Mouse (Mus musculus) liver, embryonic 14.5 days (tissue): ENCODE measurements at regions not wholly inside any gene's neighbourhood (a gene's known extent, or its start where the extent isn't known, plus 50 kb on each side); places are given as distances from the start of the nearest gene placed in this dataset.

ENCODE experiments used
- ATAC-seq: fragments of 200-750 bp; cut with Nextera tagmentation; 2 replicates; pipeline ENCODE4 v1.8.0; 2017; ENCODE audit warnings: moderate number of reproducible peaks, mild to moderate bottlenecking, moderate library complexity; ENCODE audit not compliant: insufficient read depth
- DNase-seq, 3 experiments: peaks; one replicate each; pipeline ENCODE4 v3.0.0-alpha.2; 2012 to 2013; ENCODE audit warnings: low read depth in 3 of 3, low spot score in 3 of 3
- H3K27ac ChIP-seq: fragments of 300-500 bp; sonication (generic); 2 replicates; pipeline ENCODE4 v1.5.1; 2014; ENCODE audit warnings: moderate library complexity, mild to moderate bottlenecking, control low read depth, inconsistent platforms
- H3K27me3 ChIP-seq: fragments of 300-500 bp; sonication (generic); 2 replicates; pipeline ENCODE4 v1.6.1; 2014; ENCODE audit warnings: mild to moderate bottlenecking, low read length, moderate library complexity; ENCODE audit not compliant: control insufficient read depth, insufficient read depth
- H3K36me3 ChIP-seq: fragments of 300-500 bp; sonication (generic); replicated peaks from 2 replicates; pipeline ENCODE4 v1.6.1; 2014; ENCODE audit warnings: low read depth; ENCODE audit not compliant: control insufficient read depth, insufficient read depth
- H3K4me1 ChIP-seq, 2 experiments: fragments of 200-500 bp in 1 of 2; fragments of 300-500 bp in 1 of 2; sonication (generic) in 1 of 2; replicated peaks; 2 replicates each; pipeline ENCODE4 v1.6.1; 2012 to 2014; ENCODE audit warnings: antibody characterized with exemption in 1 of 2, inconsistent platforms in 1 of 2, low read length in 1 of 2; ENCODE audit not compliant: control insufficient read depth in 2 of 2, insufficient read depth in 2 of 2
- H3K4me2 ChIP-seq: fragments of 300-500 bp; sonication (generic); 2 replicates; pipeline ENCODE4 v1.6.1; 2014; ENCODE audit warnings: low read depth, mild to moderate bottlenecking, control low read depth, moderate library complexity
- H3K4me3 ChIP-seq, 2 experiments: fragments of 200-500 bp in 1 of 2; fragments of 300-500 bp in 1 of 2; sonication (generic) in 1 of 2; 2 replicates each; pipeline ENCODE4 v1.5.1; 2012 to 2014; ENCODE audit warnings: low read depth in 2 of 2, low read length in 2 of 2, mild to moderate bottlenecking in 2 of 2, control low read depth in 1 of 2, inconsistent platforms in 1 of 2, moderate library complexity in 1 of 2; ENCODE audit not compliant: insufficient read depth in 1 of 2
- H3K9ac ChIP-seq: fragments of 300-500 bp; sonication (generic); replicated peaks from 2 replicates; pipeline ENCODE4 v1.6.1; 2014; ENCODE audit warnings: mild to moderate bottlenecking, control low read depth, moderate library complexity
- H3K9me3 ChIP-seq: fragments of 300-500 bp; sonication (generic); 2 replicates; pipeline ENCODE4 v1.6.1; 2016; ENCODE audit warnings: low read length, mixed read lengths; ENCODE audit not compliant: control insufficient read depth
- CTCF ChIP-seq: IDR thresholded peaks from 2 replicates; pipeline ENCODE4 v1.5.1; 2016; ENCODE audit warnings: antibody characterized with exemption, low read depth, control low read depth
- EP300 ChIP-seq: IDR thresholded peaks from 2 replicates; pipeline ENCODE4 v1.6.1; 2016; ENCODE audit warnings: antibody characterized with exemption, low read depth
- WGBS: fragments of 180-500 bp; shearing (Covaris S2); extraction: QIAGEN DNeasy Blood & Tissue Kit; methylation state at CpG from one replicate; pipeline ENCODE4 v1.1.7; 2014; ENCODE audit not compliant: insufficient replicate concordance; 5-methylcytosine and 5-hydroxymethylcytosine counted together

GRCm38 (mm10) chr4:71520751-71521150, 237.0 kb downstream of the Gm11232 start:
- no peaks in the 10 kb centered on the region for H3K9me3 ChIP-seq
- H3K27me3 ChIP-seq: no peaks in the 10 kb centered on the region
- H3K4me3 ChIP-seq: no peak overlapping the region
- H3K4me1 ChIP-seq: 0 out of 4 replicates have a peak, but pooled peaks cover 0 to 2% of the 10 kb centered on the region in 2 experiments
- no peak for TF ChIP-seq CTCF
- TF ChIP-seq EP300: no peak
- no peak overlapping the region for H3K9ac ChIP-seq
- ATAC-seq (no peak), DNase-seq (no peak)
- no peaks in the 10 kb centered on the region for H3K36me3 ChIP-seq
- H3K27ac ChIP-seq: no peak overlapping the region
- no peak overlapping the region for H3K4me2 ChIP-seq

GRCm38 (mm10) chr4:71517921-71518404, 239.8 kb downstream of the Gm11232 start:
- DNase-seq (no peak), ATAC-seq (no peak)
- Histone ChIP-seq H3K27ac (no peak overlapping the region), H3K4me2 (no peak overlapping the region), H3K9ac (no peak overlapping the region), H3K4me3 (no peak overlapping the region), H3K36me3 (no peaks in the 10 kb centered on the region), H3K4me1 (no peaks in the 10 kb centered on the region), H3K27me3 (no peaks in the 10 kb centered on the region), H3K9me3 (no peaks in the 10 kb centered on the region)
- WGBS: 61% methylated on average over 2 of the region's 2 CpGs
- TF ChIP-seq CTCF: no peak
- TF ChIP-seq EP300: no peak

GRCm38 (mm10) chr4:71506911-71507310, 250.9 kb downstream of the Gm11232 start:
- no peak overlapping the region for H3K4me3 ChIP-seq
- ATAC-seq (no peak), DNase-seq (no peak)
- H3K36me3 ChIP-seq: no peaks in the 10 kb centered on the region
- TF ChIP-seq CTCF (no peak), EP300 (no peak)
- H3K27me3 ChIP-seq: no peaks in the 10 kb centered on the region
- no peaks in the 10 kb centered on the region for H3K9me3 ChIP-seq
- no peak overlapping the region for H3K4me2 ChIP-seq
- H3K9ac ChIP-seq: no peak overlapping the region
- no peak overlapping the region for H3K27ac ChIP-seq
- no peaks in the 10 kb centered on the region for H3K4me1 ChIP-seq

GRCm38 (mm10) chr4:71489788-71490187, 268.0 kb downstream of the Gm11232 start:
- no peaks in the 10 kb centered on the region for H3K27me3 ChIP-seq
- no peak overlapping the region for H3K4me3 ChIP-seq
- no peaks in the 10 kb centered on the region for H3K9me3 ChIP-seq
- H3K9ac ChIP-seq: no peak overlapping the region
- WGBS: 58% methylated on average over 2 of the region's 2 CpGs
- ATAC-seq (no peak), DNase-seq (no peak)
- H3K27ac ChIP-seq: no peak overlapping the region
- no peaks in the 10 kb centered on the region for H3K36me3 ChIP-seq
- no peak for TF ChIP-seq EP300
- TF ChIP-seq CTCF: no peak
- H3K4me1 ChIP-seq: no peaks in the 10 kb centered on the region
- no peak overlapping the region for H3K4me2 ChIP-seq

- no peak for DNase-seq
- no peaks in the 10 kb centered on the region for H3K4me1 ChIP-seq
- H3K36me3 ChIP-seq: no peaks in the 10 kb centered on the region
- 0 out of 2 replicates have a peak, but pooled peaks have one; percentile 31 for ATAC-seq
- no peaks in the 10 kb centered on the region for H3K9me3 ChIP-seq
- H3K9ac ChIP-seq: no peak overlapping the region
- no peaks in the 10 kb centered on the region for H3K27me3 ChIP-seq
- no peak overlapping the region for H3K4me2 ChIP-seq
- H3K4me3 ChIP-seq: no peak overlapping the region
- WGBS: 33% methylated on average over 2 of the region's 2 CpGs
- no peak overlapping the region for H3K27ac ChIP-seq
- TF ChIP-seq EP300: no peak
- no peak for TF ChIP-seq CTCF
Measured at GRCm38 (mm10) chr4:71488663-71489161, 269.1 kb downstream of the Gm11232 start.
